Mouse (Mus musculus) WW6 (cell line): ENCODE data around the gene Faf1.
"Not testable (repeated sequence)": the region's sequence is repeated elsewhere in the genome, so short reads cannot be mapped to it uniquely, and the experiment has no call there.

Experiments
- DNase-seq: peaks from one replicate; pipeline ENCODE4 v3.0.0-alpha.2; 2013; ENCODE audit warnings: low read depth, low spot score

Faf1 gene

GRCm38 (mm10) chr4:109665101-109665981, 11.0 kb upstream of the Faf1 start:
- no peak for DNase-seq

GRCm38 (mm10) chr4:109665982-109666460, 10.4 kb upstream of the Faf1 start:
- DNase-seq: no peak

- DNase-seq: no peak
Measured at GRCm38 (mm10) chr4:109666461-109667269, 9.7 kb upstream of the Faf1 start, which contains the start of gene Cdkn2c. Gene Cdkn2c (minus strand): TSS chr4:109667189.

- no peak for DNase-seq
Measured at GRCm38 (mm10) chr4:109667518-109667917, 8.9 kb upstream of the Faf1 start.

GRCm38 (mm10) chr4:109670213-109670612, 6.2 kb upstream of the Faf1 start:
- DNase-seq: no peak

GRCm38 (mm10) chr4:109671941-109672340, 4.4 kb upstream of the Faf1 start:
- no peak for DNase-seq

- no peak for DNase-seq
Measured at GRCm38 (mm10) chr4:109674097-109674496, 2.3 kb upstream of the Faf1 start.

- DNase-seq: no peak
Measured at GRCm38 (mm10) chr4:109677221-109677620, 833 bp downstream of the Faf1 start.

- DNase-seq: no peak
Measured at GRCm38 (mm10) chr4:109683561-109683960, 7.2 kb downstream of the Faf1 start.

- no peak for DNase-seq
Measured at GRCm38 (mm10) chr4:109692674-109693073, 16.3 kb downstream of the Faf1 start.

- DNase-seq: not testable (repeated sequence)
Measured at GRCm38 (mm10) chr4:109700727-109701126, 24.3 kb downstream of the Faf1 start.

- DNase-seq: no peak
Measured at GRCm38 (mm10) chr4:109703568-109703967, 27.2 kb downstream of the Faf1 start.

GRCm38 (mm10) chr4:109705349-109705748, 29.0 kb downstream of the Faf1 start:
- no peak for DNase-seq

GRCm38 (mm10) chr4:109719281-109719680, 42.9 kb downstream of the Faf1 start:
- no peak for DNase-seq

- no peak for DNase-seq
Measured at GRCm38 (mm10) chr4:109729281-109729680, 52.9 kb downstream of the Faf1 start.

- DNase-seq: no peak
Measured at GRCm38 (mm10) chr4:109735754-109736153, 59.4 kb downstream of the Faf1 start.

GRCm38 (mm10) chr4:109743984-109744383, 67.6 kb downstream of the Faf1 start:
- no peak for DNase-seq

GRCm38 (mm10) chr4:109759031-109759430, 82.6 kb downstream of the Faf1 start:
- DNase-seq: no peak

- DNase-seq: no peak
Measured at GRCm38 (mm10) chr4:109759901-109760300, 83.5 kb downstream of the Faf1 start.

GRCm38 (mm10) chr4:109760501-109760900, 84.1 kb downstream of the Faf1 start:
- DNase-seq: no peak

GRCm38 (mm10) chr4:109762768-109763501, 86.5 kb downstream of the Faf1 start:
- DNase-seq: no peak

GRCm38 (mm10) chr4:109769071-109769470, 92.7 kb downstream of the Faf1 start:
- no peak for DNase-seq
